Mouse (Mus musculus): ENCODE results near the gene Marcks.

- no peak for TF ChIP-seq CTCF (IDR thresholded peaks at IDR 0.05; ENCODE audit: low read depth, low read length)
- TF ChIP-seq POLR2A (IDR thresholded peaks at IDR 0.05; ENCODE audit: borderline replicate concordance, low read depth, low read length) = no peak
Measured at GRCm38 (mm10) chr10:37106303-37106702, 32.4 kb downstream of the Marcks start.

All from bone marrow macrophage, adult 2 months (primary cell).